Mouse (Mus musculus): Measurements from ENCODE around the gene Mgat1.
A peak's percentile ranks its signal among the peaks of the same experiment; 100 is the strongest.

Gene Mgat1

DNA sequence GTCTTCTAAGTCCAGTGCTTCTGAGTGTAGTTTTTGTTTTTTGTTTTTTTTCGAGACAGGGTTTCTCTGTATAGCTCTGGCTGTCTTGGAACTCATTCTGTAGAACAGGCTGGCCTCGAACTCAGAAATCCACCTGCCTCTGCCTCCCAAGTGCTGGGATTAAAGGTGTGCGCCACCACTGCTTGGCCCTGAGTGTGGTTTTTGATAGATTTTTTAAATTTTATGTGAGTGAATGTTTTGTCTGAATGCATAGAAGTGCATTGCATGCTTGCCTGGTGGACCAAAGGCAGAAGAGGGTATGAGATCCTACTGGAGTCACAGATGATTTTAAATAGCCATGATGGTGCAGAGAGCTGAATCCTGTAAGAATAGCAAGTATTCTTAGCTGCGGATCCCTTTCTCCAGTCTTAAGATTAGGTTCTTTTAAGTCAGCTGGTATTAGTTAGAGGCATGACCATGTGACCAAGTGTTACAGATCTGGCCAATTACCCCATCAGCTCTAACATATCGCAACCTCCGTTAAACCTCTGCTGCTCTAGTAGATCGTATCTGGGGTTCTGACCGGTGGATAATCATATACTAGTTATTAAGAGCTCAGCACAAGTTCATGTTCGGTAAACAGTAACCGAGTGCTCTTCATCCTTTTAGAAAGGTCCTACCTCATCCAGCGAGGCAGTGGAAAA lies 906 bp upstream of the Mgat1 start:
- no peak for DNase-seq

GRCm38 (mm10) chr11:49244595-49244930 lies 572 bp downstream of the Mgat1 start:
- DNase-seq, result no peak

- DNase-seq, result no peak
Measured at GRCm38 (mm10) chr11:49245176-49245575, 1.2 kb downstream of the Mgat1 start.

- DNase-seq, result no peak
Measured at GRCm38 (mm10) chr11:49245634-49246415, 1.8 kb downstream of the Mgat1 start.

GRCm38 (mm10) chr11:49246523-49246922 lies 2.5 kb downstream of the Mgat1 start:
- no peak for DNase-seq

DNA sequence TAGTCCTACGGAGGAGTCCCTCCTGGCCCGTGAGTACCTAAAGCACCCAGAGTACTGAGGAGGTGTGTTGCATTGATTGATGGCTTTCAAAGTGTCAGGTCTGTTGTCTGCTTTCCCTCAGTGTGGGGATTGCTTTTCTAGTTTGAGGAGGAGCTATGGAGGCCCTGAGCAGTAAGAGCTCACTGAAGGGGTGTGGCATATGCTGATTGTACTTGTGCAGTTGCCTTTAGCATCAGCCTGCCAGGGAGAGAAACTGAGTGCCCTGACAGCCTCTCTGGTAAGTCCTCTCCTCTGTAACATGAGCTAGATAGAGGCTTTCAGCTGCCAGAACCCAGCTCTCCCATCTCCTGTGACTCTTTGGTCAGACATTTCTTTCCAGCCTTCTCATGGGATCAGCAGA lies 3.3 kb downstream of the Mgat1 start:
- DNase-seq, result no peak

DNA sequence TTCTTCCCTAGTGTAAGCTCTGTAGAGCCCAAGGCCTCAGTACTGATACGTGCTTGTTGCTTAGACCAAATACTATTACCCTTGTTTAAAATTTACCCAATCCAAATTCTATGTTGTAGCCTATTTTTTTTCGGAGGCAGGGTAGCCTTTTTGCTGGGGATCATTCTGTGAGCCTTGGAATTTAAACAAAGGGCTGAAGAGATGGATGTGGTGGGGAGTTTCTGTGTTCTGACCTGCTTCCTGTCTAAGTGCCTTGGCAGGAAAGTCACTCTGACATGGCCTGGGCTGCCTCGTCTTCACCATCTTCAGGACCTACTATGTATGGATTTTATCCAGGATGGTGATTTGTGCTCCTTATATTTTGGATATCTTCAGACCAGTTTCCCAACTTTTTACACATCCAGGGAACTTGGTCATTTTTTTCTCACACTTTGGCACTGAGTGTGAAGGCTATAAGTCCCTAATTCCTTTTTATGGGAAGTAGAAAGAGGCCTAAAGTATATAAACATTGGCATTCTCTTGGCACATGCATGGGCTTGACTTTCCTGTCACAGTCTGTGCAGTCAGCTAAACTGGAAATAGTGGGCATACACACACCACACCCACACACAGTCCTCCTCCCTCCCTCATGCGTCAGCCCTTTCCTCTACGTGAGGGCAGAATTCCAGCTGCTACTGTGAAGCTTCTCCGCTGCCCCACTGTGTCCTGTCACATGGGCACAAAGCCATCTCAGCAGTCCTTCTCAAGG lies 4.4 kb downstream of the Mgat1 start:
- no peak for DNase-seq

DNA sequence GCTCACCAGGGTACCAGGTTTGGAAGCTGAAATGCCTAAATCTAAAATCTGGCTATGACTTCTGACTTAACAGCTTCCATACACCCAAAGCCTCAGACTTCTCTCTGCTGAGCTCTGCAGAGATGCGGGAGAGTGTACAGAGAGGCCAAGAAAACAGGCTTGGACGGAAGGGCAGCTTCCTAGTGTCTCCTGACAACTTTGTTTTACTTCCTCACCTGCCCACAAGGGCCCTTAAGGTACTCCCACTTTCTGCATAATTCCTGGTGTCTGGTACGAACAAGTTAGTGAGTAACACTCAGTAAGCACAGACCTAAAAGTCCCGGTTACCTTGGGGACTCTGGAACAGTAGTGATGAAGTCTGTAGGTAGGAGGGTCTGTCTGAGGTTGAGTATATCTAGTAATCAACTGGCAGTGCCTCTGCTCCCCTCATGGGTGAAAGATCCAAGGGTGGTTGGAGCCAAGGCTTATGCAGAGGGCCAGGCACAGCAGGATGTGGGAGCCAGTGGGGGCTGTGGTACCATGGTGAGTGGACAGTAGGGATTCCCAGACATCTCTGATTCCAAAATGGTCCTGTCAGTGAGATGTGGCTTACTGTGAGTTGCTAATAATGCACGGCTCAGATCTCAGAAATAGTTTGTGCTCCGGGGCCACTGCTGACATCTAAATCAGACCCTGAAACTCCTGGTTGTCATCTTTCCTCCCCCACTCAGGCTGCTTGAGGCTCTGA lies 5.1 kb downstream of the Mgat1 start:
- DNase-seq, result no peak

DNA sequence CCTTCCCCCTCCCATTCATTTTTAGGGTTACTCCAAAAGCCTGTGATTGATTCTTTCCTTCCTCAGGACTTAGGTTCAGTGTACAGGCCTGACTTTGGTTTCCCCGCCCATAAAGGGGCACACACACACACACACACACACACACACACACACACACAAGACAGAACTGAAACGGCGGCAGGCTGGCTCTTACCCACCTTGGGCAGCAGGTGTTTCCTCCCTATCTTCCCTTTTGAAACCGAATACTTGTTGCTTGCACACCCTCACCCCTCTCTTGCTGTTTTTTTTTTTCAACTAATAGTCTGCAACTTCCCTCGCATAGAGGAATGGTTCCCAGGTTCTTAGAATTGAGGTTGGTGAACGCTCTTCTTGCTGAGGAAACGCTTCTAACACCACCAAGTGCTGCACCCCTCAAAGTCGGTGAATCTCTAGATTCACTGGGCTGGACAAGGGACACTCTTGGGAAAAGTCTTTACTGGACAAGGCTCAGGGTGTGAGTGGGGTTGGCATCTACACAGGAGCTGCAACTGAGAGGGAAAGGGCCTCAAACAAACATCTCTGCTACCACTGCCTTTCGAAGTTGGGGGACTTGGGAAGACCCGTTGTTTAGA lies 5.9 kb downstream of the Mgat1 start:
- no peak for DNase-seq

DNA sequence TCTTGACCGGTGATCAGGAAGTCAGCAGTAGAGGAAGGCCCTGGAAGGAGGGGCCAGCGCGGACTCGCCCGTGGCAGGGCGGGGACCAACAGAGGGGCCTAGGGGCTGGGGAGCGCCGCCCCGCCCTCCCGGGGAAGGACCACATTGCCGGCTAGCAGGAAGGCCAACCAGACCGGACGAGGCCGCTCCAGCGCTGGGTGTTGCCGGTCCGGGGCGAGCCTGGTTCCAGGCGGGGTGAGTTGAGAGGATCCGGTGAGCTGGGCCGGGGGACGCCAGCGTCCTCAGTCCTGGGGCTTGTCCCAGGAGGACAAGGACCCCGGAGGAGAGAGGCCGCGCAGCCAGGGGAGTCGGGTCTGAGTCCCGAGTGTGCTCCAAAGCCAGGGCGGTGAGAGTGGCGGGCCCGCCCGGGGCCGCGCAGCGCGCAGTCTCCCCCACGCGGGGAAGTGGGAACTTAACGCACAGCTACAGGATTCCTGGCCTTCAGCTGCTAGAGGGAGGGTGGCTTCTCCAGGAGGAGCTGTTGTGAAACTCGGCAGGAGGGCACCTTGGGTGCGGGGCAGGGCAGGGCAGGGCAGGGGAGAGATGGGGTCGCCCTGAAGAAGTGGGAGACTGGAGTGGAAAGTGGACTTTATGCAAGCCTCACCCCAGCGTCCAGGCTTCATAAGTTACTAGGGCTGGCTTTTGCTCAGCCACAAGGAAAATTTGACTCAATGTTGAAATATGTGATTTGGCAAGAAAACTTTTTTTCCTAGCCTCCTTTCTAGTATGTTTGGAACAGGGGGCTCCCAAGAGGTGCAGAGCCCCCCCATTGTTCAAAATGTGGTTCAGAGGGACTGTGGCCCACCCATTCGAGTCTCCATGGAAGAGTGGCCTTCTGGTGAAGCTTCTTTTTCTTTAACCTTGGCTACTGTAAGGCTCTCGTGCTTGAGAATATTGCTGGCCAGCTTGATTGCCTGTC lies 6.7 kb downstream of the Mgat1 start:
- peak; percentile 48 for DNase-seq

DNA sequence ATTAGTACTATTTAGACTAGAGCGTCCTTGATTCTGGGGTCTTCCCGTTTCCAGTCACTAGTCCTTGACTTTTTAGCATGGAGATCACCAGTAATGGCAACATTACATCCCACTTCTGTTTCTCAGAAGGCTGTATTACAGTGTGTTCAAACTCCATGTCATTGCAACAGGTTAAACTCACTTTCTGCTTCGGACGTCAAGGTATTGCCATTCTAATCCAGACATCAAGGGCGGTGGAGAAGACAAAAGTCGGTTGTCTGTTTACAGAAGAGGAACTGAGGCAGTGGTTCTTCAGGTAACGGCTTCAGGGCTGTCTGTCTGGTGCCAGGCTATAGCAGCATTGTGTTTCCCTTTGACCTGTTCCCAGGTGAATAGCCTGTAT lies 7.4 kb downstream of the Mgat1 start:
- no peak for DNase-seq

- no peak for DNase-seq
Measured at GRCm38 (mm10) chr11:49252048-49252447, 8.1 kb downstream of the Mgat1 start.

- DNase-seq, result no peak
Measured at GRCm38 (mm10) chr11:49253035-49253434, 9.0 kb downstream of the Mgat1 start.

- DNase-seq, result no peak
Measured at GRCm38 (mm10) chr11:49259296-49259695, 15.3 kb downstream of the Mgat1 start.

DNA sequence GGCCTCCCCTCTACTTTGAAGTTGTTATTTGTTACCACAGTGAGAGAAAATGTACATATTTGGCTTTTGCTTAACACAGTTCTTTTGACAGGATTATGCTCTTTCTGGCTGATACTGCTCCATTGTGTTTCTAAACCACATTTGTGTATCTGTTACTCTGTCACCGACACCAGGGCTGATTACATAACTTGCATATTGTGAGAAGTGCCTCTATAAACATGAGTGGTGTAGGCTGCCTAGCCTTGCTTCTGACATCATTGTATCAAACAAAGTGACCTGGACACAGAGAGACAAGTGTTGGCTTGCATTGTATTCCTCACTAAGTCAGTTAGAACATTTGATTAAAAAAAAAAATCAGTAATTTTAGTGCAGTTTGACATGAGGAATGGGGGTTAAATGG lies 15.8 kb downstream of the Mgat1 start:
- DNase-seq, result no peak

DNA sequence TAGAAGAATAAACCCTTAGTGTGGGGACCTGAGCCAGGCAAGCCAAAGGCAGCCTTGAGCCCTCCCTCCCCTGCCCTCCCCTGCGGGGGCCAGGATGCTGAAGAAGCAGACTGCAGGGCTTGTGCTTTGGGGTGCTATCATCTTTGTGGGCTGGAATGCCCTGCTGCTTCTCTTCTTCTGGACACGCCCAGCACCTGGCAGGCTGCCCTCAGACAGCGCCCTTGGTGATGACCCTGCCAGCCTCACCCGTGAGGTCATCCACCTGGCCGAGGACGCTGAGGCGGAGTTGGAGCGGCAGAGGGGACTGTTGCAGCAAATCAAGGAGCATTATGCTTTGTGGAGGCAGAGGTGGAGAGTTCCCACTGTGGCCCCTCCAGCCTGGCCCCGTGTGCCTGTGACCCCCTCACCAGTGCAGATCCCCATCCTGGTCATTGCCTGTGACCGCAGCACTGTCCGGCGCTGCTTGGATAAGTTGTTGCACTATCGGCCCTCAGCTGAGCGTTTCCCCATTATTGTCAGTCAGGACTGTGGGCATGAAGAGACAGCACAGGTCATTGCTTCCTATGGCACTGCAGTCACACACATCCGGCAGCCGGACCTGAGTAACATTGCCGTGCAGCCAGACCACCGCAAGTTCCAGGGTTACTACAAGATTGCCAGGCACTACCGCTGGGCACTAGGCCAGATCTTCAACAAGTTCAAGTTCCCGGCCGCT lies 16.8 kb downstream of the Mgat1 start:
- no peak for DNase-seq

DNA sequence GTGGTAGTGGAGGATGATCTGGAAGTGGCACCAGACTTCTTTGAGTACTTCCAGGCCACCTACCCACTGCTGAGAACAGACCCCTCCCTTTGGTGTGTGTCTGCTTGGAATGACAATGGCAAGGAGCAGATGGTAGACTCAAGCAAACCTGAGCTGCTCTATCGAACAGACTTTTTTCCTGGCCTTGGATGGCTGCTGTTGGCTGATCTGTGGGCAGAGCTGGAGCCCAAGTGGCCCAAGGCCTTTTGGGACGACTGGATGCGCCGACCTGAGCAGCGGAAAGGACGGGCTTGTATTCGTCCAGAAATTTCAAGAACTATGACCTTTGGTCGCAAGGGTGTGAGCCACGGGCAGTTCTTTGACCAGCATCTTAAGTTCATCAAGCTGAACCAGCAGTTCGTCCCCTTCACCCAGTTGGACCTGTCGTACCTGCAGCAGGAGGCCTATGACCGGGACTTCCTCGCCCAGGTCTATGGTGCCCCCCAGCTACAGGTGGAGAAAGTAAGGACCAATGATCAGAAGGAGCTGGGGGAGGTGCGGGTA lies 17.4 kb downstream of the Mgat1 start:
- no peak for DNase-seq

DNA sequence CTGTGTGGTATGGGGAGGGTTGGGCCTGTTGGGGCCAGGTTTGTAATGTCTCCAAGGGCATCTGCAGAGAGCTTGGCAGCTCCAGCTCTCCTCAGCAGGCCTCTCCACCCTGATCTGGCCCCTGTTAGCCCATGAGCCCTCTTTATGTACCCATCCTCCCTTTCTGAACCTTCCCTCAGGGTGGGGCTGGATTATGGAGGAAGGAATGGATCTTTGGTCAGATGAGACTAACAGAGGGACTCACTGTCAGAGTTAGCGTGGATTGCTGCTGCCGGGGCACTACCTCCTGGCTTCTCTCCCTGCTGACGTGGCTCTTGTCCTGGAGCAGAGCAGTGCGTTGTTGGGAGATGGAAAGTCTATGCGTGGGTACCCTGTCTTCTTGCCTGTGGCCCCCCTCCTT lies 18.3 kb downstream of the Mgat1 start:
- no peak for DNase-seq

DNA sequence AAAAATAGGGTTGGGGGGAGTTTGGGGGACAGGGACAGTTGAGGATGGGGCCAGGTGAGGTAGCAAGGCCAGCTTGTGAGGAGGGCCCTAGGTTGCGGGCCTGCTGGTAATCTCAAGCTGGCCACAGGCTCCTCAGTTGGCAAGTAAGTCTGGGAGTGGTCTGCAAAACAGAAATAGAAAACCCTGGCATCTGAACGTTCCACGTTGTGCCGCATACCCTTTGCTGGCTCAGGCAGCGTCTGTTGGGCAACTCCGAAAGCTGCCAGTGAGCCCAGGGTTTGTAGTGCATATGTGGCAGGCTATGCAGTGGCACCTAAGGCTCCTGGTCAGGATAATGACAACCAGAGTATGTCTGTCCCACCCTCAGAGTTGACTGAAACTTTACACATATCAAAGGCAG lies 19.2 kb downstream of the Mgat1 start:
- no peak for DNase-seq

DNA sequence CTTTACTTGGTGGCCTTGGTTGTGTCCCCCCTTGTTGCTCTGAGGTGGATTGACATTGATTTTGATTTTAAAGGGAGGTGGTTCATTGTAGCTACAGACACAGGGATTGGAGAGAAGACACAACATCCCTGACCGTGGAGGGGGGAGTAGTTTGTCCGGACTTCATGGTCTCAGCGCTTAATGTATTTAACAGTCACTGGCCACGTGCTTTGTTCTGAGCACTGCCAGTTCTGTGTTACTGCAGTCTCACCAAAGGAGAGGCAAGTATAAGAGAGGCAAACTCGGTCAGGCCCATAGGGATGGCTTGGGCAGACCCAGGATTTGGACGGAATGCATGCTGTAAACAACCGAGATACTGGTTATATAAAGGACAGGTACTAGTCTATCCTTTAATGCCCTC lies 20.1 kb downstream of the Mgat1 start:
- DNase-seq, result no peak

DNA sequence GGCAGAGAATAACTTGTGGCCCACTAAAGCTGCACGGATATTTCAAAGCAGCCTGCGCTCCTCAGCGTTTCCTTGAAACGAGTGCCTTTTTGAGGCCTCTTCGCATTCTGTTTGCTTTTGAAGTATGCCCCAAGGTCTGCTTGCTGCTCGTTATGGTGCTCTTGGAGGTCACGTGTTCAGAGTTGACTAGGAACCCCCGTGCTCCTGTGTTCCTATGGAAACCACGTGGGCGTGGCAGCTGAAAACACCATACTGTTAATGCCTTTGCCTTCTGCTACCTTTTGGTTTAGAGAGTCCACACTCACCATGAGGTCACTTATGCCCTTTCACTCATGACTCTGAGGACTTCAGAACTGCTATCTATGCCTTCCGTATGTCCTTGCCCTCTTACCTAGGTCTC lies 20.6 kb downstream of the Mgat1 start:
- no peak for DNase-seq
